Comparison of ENCODE assay signal across 25 mouse cellular contexts in the genomic region with DNA sequence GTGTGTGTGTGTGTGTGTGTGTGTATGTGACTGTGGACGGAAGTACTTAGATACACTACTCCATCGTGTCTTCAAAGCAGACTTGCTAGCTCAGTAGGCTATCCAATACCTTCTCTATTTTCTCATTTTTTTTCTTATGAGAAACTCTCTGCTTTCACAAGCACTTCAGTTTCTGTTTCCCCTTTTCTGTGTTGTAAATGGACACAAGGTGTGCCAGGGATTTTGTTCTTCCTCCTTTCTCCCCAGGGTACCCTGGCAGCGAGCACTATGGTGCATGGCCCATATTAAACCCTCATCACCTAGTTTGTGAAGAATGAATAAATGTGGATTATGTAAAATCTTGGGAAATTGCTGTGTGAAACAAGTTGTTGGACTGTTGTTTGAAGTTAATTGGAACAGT. TPM values are rescaled to one million over a fixed set of nuclear protein-coding genes. Genes with fewer than 3 reads are reported as not detected.
"Had no signal": no experiment of that assay in that cellular context is flagged by ENCODE, and none has a peak within 500 bp of the region (broad histone marks: within the 10 kb centered on the region; RNA-seq: fewer than 3 reads in every experiment).

No protein-coding gene starts in this region.

- H3K9me3 ChIP-seq: limb, embryonic 10.5 days; liver, embryonic 15.5 days; megakaryocyte, embryonic 14.5 days; midbrain, embryonic 15.5 days; neural tube, embryonic 13.5 days; stomach, embryonic 15.5 days had no signal

- H3K4me1 ChIP-seq: limb, embryonic 10.5 days; stomach, embryonic 15.5 days had no signal

- H3K36me3 ChIP-seq: stomach, embryonic 15.5 days had no signal

- H3K27ac ChIP-seq: left cerebral cortex, adult 2 months; limb, embryonic 10.5 days; liver, embryonic 15.5 days; midbrain, embryonic 15.5 days; neural tube, embryonic 13.5 days; stomach, embryonic 15.5 days had no signal

- H3K4me3 ChIP-seq: left cerebral cortex, adult 2 months; limb, embryonic 10.5 days; liver, embryonic 15.5 days; megakaryocyte, embryonic 14.5 days; midbrain, embryonic 15.5 days; neural tube, embryonic 13.5 days; stomach, embryonic 15.5 days had no signal

- ATAC-seq: lung, postnatal 0 days; midbrain, embryonic 15.5 days had no signal

- DNase-seq: kidney, adult 8-10 months; kidney, postnatal 36 days; lung, adult 2 months; lung, postnatal 36 days; retina, postnatal 1 day; right cerebral cortex, postnatal 4 days; spleen, adult 18-20 months; thymus, adult 2 months; thymus, postnatal 25 days had no signal

- H3K27me3 ChIP-seq: liver, embryonic 15.5 days; megakaryocyte, embryonic 14.5 days; midbrain, embryonic 15.5 days; neural tube, embryonic 13.5 days; stomach, embryonic 15.5 days had no signal

RNA-seq across cellular contexts. Expression of gene Tomm20l, which starts 55.7 kb away (rescaled TPM):
- total RNA-seq: layer of hippocampus, adult 18-20 months; layer of hippocampus, postnatal 14 days; left cerebral cortex, adult 2 months; left cerebral cortex, postnatal 14 days had no signal
- polyA plus RNA-seq: kidney, embryonic 16.5 days; limb, embryonic 10.5 days; limb, embryonic 14.5 days; liver, embryonic 11.5 days; liver, embryonic 15.5 days; lung, adult 2 months; midbrain, embryonic 11.5 days; midbrain, embryonic 15.5 days; neural tube, embryonic 13.5 days; thymus, adult 2 months; urinary bladder, adult 2 months had no signal
